Mouse (Mus musculus) neural tube, embryonic 10.5 days (tissue): Measurements from ENCODE around the gene Ndufb4.
A peak's percentile ranks its signal among the peaks of the same experiment; 100 is the strongest.

Experiments used
- DNase-seq: peaks from one replicate; pipeline ENCODE4 v3.0.0-alpha.2; 2017; ENCODE audit warnings: low spot score; ENCODE audit errors: extremely low spot score

Gene Ndufb4

GRCm38 (mm10) chr16:37637802-37638201 is 16.5 kb downstream of the Ndufb4 start:
- DNase-seq: no peak

- no peak for DNase-seq
Observed at GRCm38 (mm10) chr16:37636107-37636506, 18.1 kb downstream of the Ndufb4 start.

- no peak for DNase-seq
Observed at GRCm38 (mm10) chr16:37635095-37635494, 19.2 kb downstream of the Ndufb4 start.

GRCm38 (mm10) chr16:37634578-37634977 is 19.7 kb downstream of the Ndufb4 start:
- no peak for DNase-seq

GRCm38 (mm10) chr16:37629011-37629410 is 25.2 kb downstream of the Ndufb4 start:
- DNase-seq: no peak

- DNase-seq: no peak
Observed at GRCm38 (mm10) chr16:37628336-37628735, 25.9 kb downstream of the Ndufb4 start.

GRCm38 (mm10) chr16:37626388-37626949 is 27.8 kb downstream of the Ndufb4 start:
- no peak for DNase-seq

GRCm38 (mm10) chr16:37622919-37623318 is 31.3 kb downstream of the Ndufb4 start:
- no peak for DNase-seq

- no peak for DNase-seq
Observed at GRCm38 (mm10) chr16:37622403-37622802, 31.9 kb downstream of the Ndufb4 start.

GRCm38 (mm10) chr16:37617695-37618094 is 36.6 kb downstream of the Ndufb4 start:
- peak; percentile 37 for DNase-seq

GRCm38 (mm10) chr16:37616104-37616503 is 38.1 kb downstream of the Ndufb4 start:
- DNase-seq: no peak

- no peak for DNase-seq
Observed at GRCm38 (mm10) chr16:37615429-37615828, 38.8 kb downstream of the Ndufb4 start.

- DNase-seq: no peak
Observed at GRCm38 (mm10) chr16:37614540-37614939, 39.7 kb downstream of the Ndufb4 start.

GRCm38 (mm10) chr16:37612013-37612412 is 42.2 kb downstream of the Ndufb4 start:
- DNase-seq: no peak

GRCm38 (mm10) chr16:37611072-37611471 is 43.2 kb downstream of the Ndufb4 start:
- DNase-seq: no peak

GRCm38 (mm10) chr16:37610333-37610732 is 43.9 kb downstream of the Ndufb4 start:
- DNase-seq: no peak

GRCm38 (mm10) chr16:37604243-37604642 is 50.0 kb downstream of the Ndufb4 start:
- DNase-seq: no peak

- DNase-seq: no peak
Observed at GRCm38 (mm10) chr16:37603431-37603830, 50.8 kb downstream of the Ndufb4 start.

GRCm38 (mm10) chr16:37599326-37599725 is 54.9 kb downstream of the Ndufb4 start:
- no peak for DNase-seq

GRCm38 (mm10) chr16:37598463-37598862 is 55.8 kb downstream of the Ndufb4 start:
- DNase-seq: no peak

- DNase-seq: no peak
Observed at GRCm38 (mm10) chr16:37597412-37597811, 56.8 kb downstream of the Ndufb4 start.
